Mouse (Mus musculus) spleen, adult 18-20 months (tissue): Measurements from ENCODE around the gene Trim58.

Experiments
- DNase-seq, 2 experiments: peaks; one replicate each; pipeline ENCODE4 v3.0.0; 2022; ENCODE audit warnings: mixed read lengths in 2 of 2

The Trim58 gene

DNA sequence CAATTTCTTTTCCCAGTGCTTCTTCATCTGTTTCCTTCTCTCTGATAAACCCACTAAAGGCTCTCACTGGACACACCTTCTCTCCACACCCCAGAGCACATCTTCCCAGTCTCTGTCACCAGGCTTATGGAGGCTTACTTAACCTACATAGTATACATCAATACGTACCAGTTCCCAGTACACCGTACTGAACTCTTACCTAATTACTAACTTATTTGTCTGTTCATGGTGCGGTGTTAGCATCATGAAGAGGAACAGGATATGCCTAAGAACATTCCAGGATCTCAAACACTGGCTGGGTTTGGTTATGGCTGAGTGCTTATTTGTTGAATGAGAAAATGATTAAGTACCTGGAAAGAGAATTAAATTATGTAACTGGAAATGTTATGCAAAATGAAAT lies 14.9 kb downstream of the Trim58 start:
- no peak for DNase-seq

DNA sequence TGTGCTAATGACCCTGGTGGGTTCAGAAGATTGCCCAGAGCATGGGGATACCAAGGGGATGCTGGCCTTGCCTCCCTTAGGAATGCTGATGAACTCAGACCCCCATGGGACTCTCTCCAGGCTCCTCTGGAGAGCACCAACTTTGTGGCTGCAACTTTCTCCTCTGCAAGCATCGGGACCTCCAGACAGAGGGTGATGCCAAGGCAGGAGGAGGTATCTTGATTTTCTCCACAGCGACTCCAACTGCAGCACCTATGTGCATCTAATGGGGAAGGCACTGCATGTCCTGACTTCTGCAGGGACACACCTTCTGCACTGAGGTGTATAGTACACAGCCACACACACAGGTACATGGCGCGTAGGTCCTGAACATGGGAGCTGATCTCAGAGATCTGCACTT lies 18.3 kb downstream of the Trim58 start, which contains the start of gene Olfr322:
Gene Olfr322, plus strand, starts transcription at position 187 of the 400 bp plus-strand sequence.
- DNase-seq: no peak

DNA sequence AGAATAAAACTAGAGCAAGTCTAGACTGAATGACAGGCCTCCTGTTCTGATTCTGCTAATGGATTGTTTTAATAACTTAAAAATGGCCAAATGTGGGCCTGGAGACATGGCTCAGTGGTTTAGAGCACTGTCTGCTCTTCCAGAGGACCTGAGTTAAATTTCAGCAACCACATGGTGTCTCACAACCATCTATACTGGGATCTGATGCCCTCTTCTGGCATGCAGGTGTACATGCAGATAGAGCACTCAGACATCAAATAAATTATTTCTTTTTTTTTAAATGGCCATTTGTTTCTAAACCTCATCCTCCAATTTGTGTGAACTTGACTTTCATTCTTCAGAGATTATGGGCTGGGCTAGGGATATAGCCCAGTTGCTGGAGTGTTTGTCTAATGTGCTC lies 29.0 kb downstream of the Trim58 start:
- no peak for DNase-seq

DNA sequence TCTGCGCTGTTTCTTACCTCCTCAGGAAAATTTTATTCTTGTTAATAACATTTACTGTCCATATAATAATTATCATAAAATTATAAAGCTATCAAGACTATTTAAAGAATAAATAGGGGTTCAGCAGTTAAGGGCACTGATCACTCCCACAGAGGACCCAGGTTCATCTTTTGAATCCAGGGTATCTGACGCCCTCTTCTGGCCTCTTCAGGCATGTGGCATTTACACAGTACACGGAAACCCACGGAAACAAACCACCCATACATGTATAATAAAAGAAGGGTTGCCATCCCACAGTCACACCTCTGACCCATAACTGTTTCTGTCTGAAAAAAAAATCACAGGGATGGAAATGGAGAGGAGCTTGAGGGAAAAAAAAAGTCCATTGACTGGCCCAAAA lies 31.6 kb downstream of the Trim58 start:
- DNase-seq: no peak

DNA sequence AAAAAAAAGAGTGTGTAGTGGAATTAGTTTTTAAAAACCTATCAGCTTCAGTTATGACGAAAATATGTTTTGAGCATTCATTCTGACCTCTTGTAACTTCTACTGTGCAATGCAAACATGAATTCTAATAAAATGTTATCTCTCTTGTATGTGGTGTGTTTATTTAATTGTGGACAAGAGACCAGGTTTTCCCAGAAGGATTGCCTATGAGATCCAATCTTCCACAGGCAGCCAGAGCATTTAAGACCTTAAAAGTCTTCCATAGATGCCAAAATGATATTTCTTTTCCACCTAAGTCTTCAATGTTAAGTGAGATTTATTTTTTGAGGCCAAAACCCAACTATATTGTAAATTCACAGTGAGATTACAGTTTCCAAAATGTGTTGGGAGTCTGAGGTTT lies 40.5 kb downstream of the Trim58 start, which contains the start of gene Olfr320:
Gene Olfr320, plus strand, starts transcription at position 301 of the 400 bp plus-strand sequence.
- no peak for DNase-seq

DNA sequence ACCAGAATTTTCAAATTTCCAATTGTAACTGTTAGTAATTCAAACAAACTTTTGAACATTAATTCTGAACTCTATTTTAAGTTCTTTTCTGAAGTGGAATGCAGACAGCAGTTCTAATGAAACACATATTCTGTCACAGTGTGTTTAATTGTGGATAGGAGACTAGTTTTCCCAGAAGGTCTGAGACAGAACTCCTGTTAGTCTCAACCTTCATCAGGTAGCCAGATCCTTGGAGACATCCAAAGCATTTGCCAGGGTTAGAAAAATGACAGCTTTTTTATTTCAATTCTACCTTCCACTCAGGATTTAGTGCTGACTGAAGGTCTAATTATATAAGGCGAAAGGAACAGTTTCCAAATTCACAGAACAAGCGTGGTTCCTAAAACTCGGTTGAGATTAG lies 58.6 kb downstream of the Trim58 start, which contains the start of gene Olfr319:
Gene Olfr319, plus strand, starts transcription at position 301 of the 400 bp plus-strand sequence.
- DNase-seq: no peak
